Mouse (Mus musculus) midbrain, embryonic 14.5 days (tissue): ENCODE measurements at regions not wholly inside any gene's neighbourhood (a gene's known extent, or its start where the extent isn't known, plus 50 kb on each side); places are given as distances from the start of the nearest gene placed in this dataset.

ENCODE experiments used
- ATAC-seq: fragments of 200-750 bp; cut with Nextera tagmentation; 2 replicates; pipeline ENCODE4 v1.8.0; 2017; ENCODE audit warnings: moderate number of reproducible peaks, moderate library complexity; ENCODE audit not compliant: low FRiP score, low TSS enrichment
- DNase-seq: peaks from one replicate; pipeline ENCODE4 v3.0.0-alpha.2; 2015
- H3K27ac ChIP-seq: fragments of 300-500 bp; sonication (generic); replicated peaks from 2 replicates; pipeline ENCODE4 v1.5.1; 2014; ENCODE audit warnings: mild to moderate bottlenecking, low read depth, low read length, moderate library complexity
- H3K27me3 ChIP-seq: fragments of 300-500 bp; sonication (generic); 2 replicates; pipeline ENCODE4 v1.6.1; 2014; ENCODE audit warnings: low read length, control low read depth, mixed read lengths; ENCODE audit not compliant: control insufficient read depth, insufficient read depth
- H3K36me3 ChIP-seq: fragments of 300-500 bp; sonication (generic); 2 replicates; pipeline ENCODE4 v1.6.1; 2014; ENCODE audit warnings: low read length, control low read depth; ENCODE audit not compliant: control insufficient read depth, insufficient read depth
- H3K4me1 ChIP-seq: fragments of 300-500 bp; sonication (generic); 2 replicates; pipeline ENCODE4 v1.6.1; 2014; ENCODE audit warnings: mild to moderate bottlenecking, antibody characterized with exemption, low read length, control low read depth; ENCODE audit not compliant: control insufficient read depth, insufficient read depth
- H3K4me2 ChIP-seq: fragments of 300-500 bp; sonication (generic); 2 replicates; pipeline ENCODE4 v1.6.1; 2014; ENCODE audit warnings: mild to moderate bottlenecking, low read length, moderate library complexity
- H3K4me3 ChIP-seq: fragments of 300-500 bp; sonication (generic); replicated peaks from 2 replicates; pipeline ENCODE4 v1.5.1; 2014; ENCODE audit warnings: low read depth, low read length
- H3K9ac ChIP-seq: fragments of 300-500 bp; sonication (generic); replicated peaks from 2 replicates; pipeline ENCODE4 v1.6.1; 2014; ENCODE audit warnings: mild to moderate bottlenecking, low read length, moderate library complexity
- H3K9me3 ChIP-seq: fragments of 300-500 bp; sonication (generic); 2 replicates; pipeline ENCODE4 v1.6.1; 2016; ENCODE audit warnings: low read length, control low read depth, mixed read lengths; ENCODE audit not compliant: control insufficient read depth
- WGBS: fragments of 180-500 bp; shearing (Covaris S2); extraction: QIAGEN DNeasy Blood & Tissue Kit; methylation state at CpG from one replicate; pipeline ENCODE4 v1.1.7; 2014; 5-methylcytosine and 5-hydroxymethylcytosine counted together

GRCm38 (mm10) chrX:163302697-163303096 lies 246.8 kb downstream of the Grpr start:
- DNase-seq: no peak
- no peak overlapping the region for H3K27ac ChIP-seq
- WGBS: 87% methylated on average over 4 of the region's 4 CpGs
- no peak for ATAC-seq
- H3K27me3 ChIP-seq: no peaks in the 10 kb centered on the region
- no peak overlapping the region for H3K4me3 ChIP-seq
- H3K4me2 ChIP-seq: no peak overlapping the region
- no peaks in the 10 kb centered on the region for H3K36me3 ChIP-seq
- no peak overlapping the region for H3K9ac ChIP-seq
- H3K4me1 ChIP-seq: no peaks in the 10 kb centered on the region
- H3K9me3 ChIP-seq: no peaks in the 10 kb centered on the region

DNA sequence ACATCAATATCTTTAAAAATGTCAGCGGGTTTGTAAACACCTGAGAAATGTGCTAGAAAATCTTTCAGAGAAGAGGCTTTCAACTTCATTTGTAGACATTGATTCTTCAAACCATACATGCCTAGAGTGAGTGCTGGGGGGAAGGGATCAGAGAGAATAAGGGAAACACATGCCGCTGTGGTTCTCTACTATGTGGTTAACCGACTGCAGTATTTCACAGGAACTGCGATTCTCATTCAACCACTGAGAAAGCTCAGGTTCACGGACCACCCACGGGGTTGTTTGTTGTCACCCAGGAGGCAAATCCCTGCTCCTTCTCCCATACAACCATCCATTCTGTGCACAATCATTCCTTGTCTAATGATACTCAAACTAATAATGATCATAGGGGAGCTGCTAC lies 248.4 kb downstream of the Grpr start:
- Histone ChIP-seq H3K4me2 (no peak overlapping the region), H3K9me3 (no peaks in the 10 kb centered on the region), H3K4me3 (no peak overlapping the region), H3K27ac (no peak overlapping the region), H3K4me1 (no peaks in the 10 kb centered on the region), H3K36me3 (no peaks in the 10 kb centered on the region), H3K27me3 (no peaks in the 10 kb centered on the region), H3K9ac (no peak overlapping the region)
- no peak for DNase-seq
- 93% methylated on average over 6 of the region's 6 CpGs for WGBS
- ATAC-seq: no peak

DNA sequence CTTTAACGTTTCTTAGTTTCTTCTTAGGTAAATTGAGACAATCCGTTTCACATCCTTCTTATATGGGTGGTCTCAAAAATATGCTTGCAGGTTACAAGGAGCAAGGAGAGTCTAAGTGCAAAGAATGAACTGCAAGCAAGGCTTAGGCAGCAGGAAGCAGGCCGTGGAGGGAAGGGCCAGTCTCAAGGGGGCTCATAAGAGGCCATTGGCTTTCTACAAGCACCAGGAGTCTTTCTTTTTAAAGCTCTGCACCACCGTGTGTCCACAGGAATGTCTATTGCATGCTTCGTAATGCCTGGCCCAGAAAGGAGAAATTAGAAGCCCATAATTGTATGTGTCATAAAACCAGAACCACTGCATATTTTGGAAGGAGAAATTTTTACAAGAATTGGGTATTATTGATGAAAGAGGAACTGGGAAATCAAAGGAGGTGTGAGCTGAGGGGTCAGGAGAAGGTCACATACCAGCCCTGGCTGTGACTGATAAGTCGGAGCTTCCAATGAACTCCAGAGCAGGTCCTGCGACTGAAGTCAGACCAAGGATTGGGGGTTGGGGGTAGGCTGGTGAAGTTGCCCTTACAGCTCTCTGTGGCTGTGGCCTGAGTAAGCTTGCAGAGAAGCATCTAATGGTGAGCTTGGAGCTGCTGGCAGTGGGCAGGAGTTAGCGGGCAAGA lies 252.4 kb downstream of the Grpr start:
- H3K27ac ChIP-seq: no peak overlapping the region
- no peaks in the 10 kb centered on the region for H3K36me3 ChIP-seq
- no peaks in the 10 kb centered on the region for H3K9me3 ChIP-seq
- no peak overlapping the region for H3K9ac ChIP-seq
- ATAC-seq: no peak
- no peak for DNase-seq
- no peaks in the 10 kb centered on the region for H3K4me1 ChIP-seq
- whole genome bisulfite sequencing: 76% methylated on average over 8 of the region's 8 CpGs
- H3K4me3 ChIP-seq: no peak overlapping the region
- H3K27me3 ChIP-seq: no peaks in the 10 kb centered on the region
- no peak overlapping the region for H3K4me2 ChIP-seq

DNA sequence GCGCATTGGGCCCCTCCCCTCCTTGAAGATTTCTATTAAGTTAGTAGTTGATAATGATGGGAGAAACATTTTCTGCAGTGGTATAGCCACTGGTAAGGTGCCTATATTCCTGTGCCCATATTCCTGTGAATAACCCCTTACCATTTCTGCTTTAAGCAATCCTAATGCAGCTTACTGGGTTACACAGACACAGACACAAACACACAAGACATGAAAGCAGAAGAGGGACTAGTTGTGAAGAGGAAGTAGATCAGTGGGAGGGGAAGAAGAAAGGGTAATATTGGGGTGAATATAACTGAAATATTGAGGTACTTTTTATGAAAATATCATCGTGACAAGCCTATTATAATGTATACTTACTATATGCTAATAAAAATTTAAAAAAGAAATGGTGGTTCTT lies 288.2 kb downstream of the Grpr start:
- Histone ChIP-seq H3K9ac (no peak overlapping the region), H3K4me2 (no peak overlapping the region), H3K4me3 (no peak overlapping the region), H3K4me1 (no peaks in the 10 kb centered on the region), H3K27me3 (no peaks in the 10 kb centered on the region; the same call in 1 of the 2 replicates), H3K9me3 (no peaks in the 10 kb centered on the region), H3K27ac (no peak overlapping the region), H3K36me3 (no peaks in the 10 kb centered on the region)
- WGBS: 95% methylated on average over 2 of the region's 2 CpGs
- ATAC-seq: no peak
- no peak for DNase-seq

DNA sequence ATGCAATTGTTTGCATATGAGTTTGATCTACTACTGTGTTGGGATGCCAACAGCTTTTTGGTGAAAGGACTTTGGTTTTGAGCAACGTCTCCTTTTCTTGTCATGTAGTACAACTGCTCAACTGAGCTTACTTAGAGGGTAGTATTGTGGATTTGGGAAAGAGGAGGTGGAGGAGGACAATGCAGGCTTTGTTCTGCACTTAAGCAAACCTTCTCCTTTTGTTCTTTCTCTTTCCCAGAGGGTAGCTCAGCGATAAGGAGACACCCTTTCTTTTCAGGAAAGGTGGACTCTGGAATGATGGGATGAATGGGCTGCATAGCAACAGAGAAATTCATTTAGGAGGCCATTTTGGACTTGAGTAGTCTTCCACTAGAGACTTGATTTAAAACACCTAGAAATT lies 288.6 kb upstream of the S100g start:
- 13% methylated on average over 2 of the region's 2 CpGs for WGBS
- H3K9me3 ChIP-seq: no peaks in the 10 kb centered on the region
- no peak overlapping the region for H3K27ac ChIP-seq
- ATAC-seq (no peak), DNase-seq (no peak)
- no peak overlapping the region for H3K4me2 ChIP-seq
- no peak overlapping the region for H3K9ac ChIP-seq
- H3K36me3 ChIP-seq: no peaks in the 10 kb centered on the region
- H3K4me3 ChIP-seq: no peak overlapping the region
- H3K4me1 ChIP-seq: no peaks in the 10 kb centered on the region
- no peaks in the 10 kb centered on the region for H3K27me3 ChIP-seq

DNA sequence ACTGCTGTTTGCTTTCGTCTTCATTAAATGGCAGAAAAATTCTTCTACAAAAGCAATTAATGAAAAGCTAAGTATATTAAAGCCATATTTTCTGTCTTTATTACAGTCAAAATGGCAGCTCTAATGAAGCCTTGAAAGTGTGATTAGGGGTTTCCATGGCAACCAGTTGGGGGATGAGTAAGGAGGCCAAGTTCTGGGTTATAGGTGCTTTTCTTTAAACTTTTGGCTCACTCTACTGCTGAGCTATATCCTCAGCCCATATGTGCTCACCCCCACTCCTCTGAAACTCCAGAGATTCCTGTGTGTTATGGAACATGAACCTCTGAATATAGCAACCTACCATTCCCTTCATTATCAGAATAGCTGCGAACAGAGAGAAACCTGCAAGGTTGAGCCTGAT lies 240.9 kb upstream of the S100g start:
- WGBS: 94% methylated on average over 2 of the region's 2 CpGs
- no peak overlapping the region for H3K4me2 ChIP-seq
- DNase-seq (no peak), ATAC-seq (no peak)
- no peak overlapping the region for H3K9ac ChIP-seq
- no peak overlapping the region for H3K4me3 ChIP-seq
- no peak overlapping the region for H3K27ac ChIP-seq
- no peaks in the 10 kb centered on the region for H3K9me3 ChIP-seq
- no peaks in the 10 kb centered on the region for H3K27me3 ChIP-seq
- H3K36me3 ChIP-seq: no peaks in the 10 kb centered on the region
- H3K4me1 ChIP-seq: no peaks in the 10 kb centered on the region

DNA sequence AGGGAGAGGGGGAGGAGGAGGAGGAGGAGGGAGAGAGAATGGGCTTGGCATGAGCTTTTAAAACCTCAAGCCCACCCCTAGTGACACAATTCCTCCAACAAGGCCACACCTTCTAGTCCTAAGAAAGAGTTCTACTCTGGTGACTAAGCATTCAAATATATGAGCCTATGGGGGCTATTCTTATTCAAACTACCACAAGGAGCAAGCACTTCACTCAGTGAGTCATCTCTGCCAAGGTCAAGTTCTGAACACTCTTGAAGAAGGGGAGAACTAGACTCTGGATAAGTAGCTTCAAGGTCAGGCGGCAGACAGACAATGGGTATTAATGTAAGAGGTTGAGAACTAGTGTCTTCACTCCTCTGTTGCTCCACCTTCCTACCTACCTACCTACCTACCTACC lies 239.0 kb upstream of the S100g start:
- 75% methylated on average over 1 of the region's 1 CpGs for WGBS
- Histone ChIP-seq H3K27ac (no peak overlapping the region), H3K4me1 (no peaks in the 10 kb centered on the region), H3K27me3 (no peaks in the 10 kb centered on the region), H3K9ac (no peak overlapping the region), H3K4me2 (no peak overlapping the region), H3K36me3 (no peaks in the 10 kb centered on the region), H3K4me3 (no peak overlapping the region), H3K9me3 (no peaks in the 10 kb centered on the region)
- ATAC-seq (no peak), DNase-seq (no peak)

- DNase-seq (no peak), ATAC-seq (no peak)
- H3K4me1 ChIP-seq: no peaks in the 10 kb centered on the region
- H3K9ac ChIP-seq: no peak overlapping the region
- no peak overlapping the region for H3K4me2 ChIP-seq
- no peaks in the 10 kb centered on the region for H3K9me3 ChIP-seq
- no peaks in the 10 kb centered on the region for H3K27me3 ChIP-seq
- 98% methylated on average over 3 of the region's 3 CpGs for WGBS
- no peak overlapping the region for H3K4me3 ChIP-seq
- H3K27ac ChIP-seq: no peak overlapping the region
- H3K36me3 ChIP-seq: no peaks in the 10 kb centered on the region
These were observed 217.2 kb upstream of the S100g start for GRCm38 (mm10) chrX:163181588-163181987.

DNA sequence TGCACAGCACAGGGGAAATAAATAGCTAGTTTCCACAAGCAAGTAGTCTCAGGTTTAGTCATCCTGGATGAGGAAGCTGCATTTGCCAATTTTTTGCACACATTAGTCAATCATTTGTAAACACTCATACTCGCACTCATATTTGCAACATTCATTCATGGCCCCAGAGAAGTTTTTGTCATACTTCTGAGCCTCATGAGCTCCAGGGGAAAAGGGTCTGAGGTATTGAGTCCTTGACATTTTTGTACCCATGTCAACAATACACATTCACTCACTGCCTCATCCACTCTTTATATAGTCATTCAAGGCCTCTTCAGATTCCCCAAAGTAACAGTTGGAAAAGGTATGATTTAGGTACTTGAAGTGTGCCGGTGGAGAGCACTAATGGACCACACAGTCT lies 200.4 kb upstream of the S100g start:
- H3K27ac ChIP-seq: no peak overlapping the region
- no peak overlapping the region for H3K4me3 ChIP-seq
- WGBS: 94% methylated on average over 2 of the region's 2 CpGs
- H3K27me3 ChIP-seq: no peaks in the 10 kb centered on the region
- H3K36me3 ChIP-seq: no peaks in the 10 kb centered on the region
- no peak overlapping the region for H3K4me2 ChIP-seq
- H3K9ac ChIP-seq: no peak overlapping the region
- ATAC-seq: no peak
- no peak for DNase-seq
- no peaks in the 10 kb centered on the region for H3K9me3 ChIP-seq
- no peaks in the 10 kb centered on the region for H3K4me1 ChIP-seq
